Mouse (Mus musculus) gastrocnemius, postnatal 14 days (tissue): ENCODE measurements around the gene Zfp969. TPM values are rescaled to one million over a fixed set of nuclear protein-coding genes. Genes with fewer than 3 reads are reported as not detected.
"Not testable (repeated sequence)": the region's sequence is repeated elsewhere in the genome, so short reads cannot be mapped to it uniquely, and the experiment has no call there.

Experiments used
- DNase-seq: peaks from one replicate; pipeline ENCODE4 v3.0.0; 2021; ENCODE audit warnings: mixed read lengths
- intact Hi-C: fragments of 180-260 bp; cut with DNase I; formaldehyde crosslinking; loops from one replicate; pipeline ENCODE4 v1.15.1; 2025; ENCODE audit warnings: low total_unique reads
- long read RNA-seq, 2 experiments: library from polyadenylated mRNA; stranded (forward); transcript quantifications; one replicate each; pipeline ENCODE4 v2.0.0; 2021
- total RNA-seq, 2 experiments: library from RNA; stranded (reverse); gene quantifications; 2 replicates each; pipeline ENCODE4 v1.2.3; 2021

Gene Zfp969
- total RNA-seq, result not detected
- long read RNA-seq, experiment 1, result 0 reads
- long read RNA-seq, experiment 2, result 0 reads

GRCm38 (mm10) chr2:175703546-175703945, at the start of gene Zfp969:
Gene Zfp969 (minus strand): TSS chr2:175703646.
- DNase-seq, intact Hi-C loops: not testable (repeated sequence)

- intact Hi-C loops, DNase-seq: not testable (repeated sequence)
Observed at GRCm38 (mm10) chr2:175741237-175741636, 37.8 kb upstream of the Zfp969 start, which contains the start of gene Gm2007. Gene Gm2007 (plus strand): TSS chr2:175741537.

GRCm38 (mm10) chr2:175643678-175644077, 59.8 kb downstream of the Zfp969 start, which contains the start of gene Gm11007:
Gene Gm11007 (plus strand): TSS chr2:175643978.
- DNase-seq, intact Hi-C loops: not testable (repeated sequence)

Other genes starting within 250 kb of the Zfp969 start
- 1 to 10 TPM; 2.7 to 3.9 TPM for gene Zfp965, start 233.7 kb downstream of the Zfp969 start, total RNA-seq
- gene Gm11007, start 59.7 kb downstream of the Zfp969 start, total RNA-seq, result not detected
- gene Gm2007, start 37.9 kb upstream of the Zfp969 start, total RNA-seq, result not detected
- gene Gm14288, start 97.4 kb upstream of the Zfp969 start, total RNA-seq, result 1 to 10 TPM in 1 of 2 experiments, not detected in 1; 3.4 TPM
- 1 to 10 TPM; 7.1 to 7.7 TPM for gene Gm6710, start 165.6 kb upstream of the Zfp969 start, total RNA-seq
- 1 to 10 TPM; 2.3 to 2.4 TPM for gene Zfp966, start 227.5 kb upstream of the Zfp969 start, total RNA-seq